Mouse (Mus musculus) left cerebral cortex, adult 11 months (tissue): ENCODE results near the gene Tdrd3.

Experiments used
- DNase-seq: peaks from one replicate; pipeline ENCODE4 v3.0.0; 2022; ENCODE audit warnings: low spot score

Tdrd3 gene

DNA sequence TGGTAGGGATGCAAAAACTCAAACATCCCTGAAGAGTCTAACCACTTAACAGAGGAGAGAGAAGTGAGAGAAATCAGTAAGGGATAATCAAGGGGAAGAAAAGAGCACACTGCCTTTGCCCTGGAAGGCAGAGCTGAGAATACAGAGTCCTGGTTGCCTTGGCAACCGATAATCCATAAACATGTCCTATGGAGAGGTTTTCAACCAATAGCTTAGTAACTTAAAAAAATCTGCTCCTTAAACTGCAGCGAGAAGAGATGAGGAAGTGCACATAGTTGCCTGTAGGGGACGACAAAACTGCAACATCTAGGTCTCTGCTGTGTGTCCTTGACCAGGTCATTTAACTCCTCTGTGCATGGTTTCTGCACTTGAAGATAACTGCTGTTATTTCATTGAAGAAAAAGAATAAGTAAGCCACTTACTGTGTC lies 150.6 kb downstream of the Tdrd3 start:
- no peak for DNase-seq

GRCm38 (mm10) chr14:87567626-87568446 lies 151.4 kb downstream of the Tdrd3 start:
- DNase-seq: no peak

DNA sequence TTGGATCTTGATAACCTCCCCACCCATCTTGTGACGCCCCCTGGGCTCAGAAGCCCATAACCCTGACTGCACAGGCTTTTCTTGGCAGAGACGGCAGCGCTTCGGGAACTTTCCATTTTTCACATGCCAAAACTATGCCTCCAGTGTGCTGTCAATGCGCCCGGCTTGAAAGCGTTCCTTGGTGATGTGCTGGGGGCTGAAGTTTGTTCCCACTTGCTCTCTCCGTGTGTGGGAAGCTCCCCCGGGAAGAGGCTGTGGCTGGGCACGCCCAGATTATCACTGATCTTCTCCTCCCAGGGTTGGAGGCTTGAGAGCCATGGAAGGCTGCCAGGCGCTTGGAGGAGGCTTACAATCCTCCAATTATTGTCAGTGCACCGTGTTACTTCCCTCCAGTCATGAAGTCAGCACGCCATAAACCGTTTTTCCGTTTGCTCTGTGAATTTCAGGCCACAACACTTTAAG lies 152.0 kb downstream of the Tdrd3 start:
- peak; percentile 36 for DNase-seq

- no peak for DNase-seq
Observed at GRCm38 (mm10) chr14:87569471-87569870, 153.0 kb downstream of the Tdrd3 start.

GRCm38 (mm10) chr14:87572453-87572852 lies 156.0 kb downstream of the Tdrd3 start:
- no peak for DNase-seq

DNA sequence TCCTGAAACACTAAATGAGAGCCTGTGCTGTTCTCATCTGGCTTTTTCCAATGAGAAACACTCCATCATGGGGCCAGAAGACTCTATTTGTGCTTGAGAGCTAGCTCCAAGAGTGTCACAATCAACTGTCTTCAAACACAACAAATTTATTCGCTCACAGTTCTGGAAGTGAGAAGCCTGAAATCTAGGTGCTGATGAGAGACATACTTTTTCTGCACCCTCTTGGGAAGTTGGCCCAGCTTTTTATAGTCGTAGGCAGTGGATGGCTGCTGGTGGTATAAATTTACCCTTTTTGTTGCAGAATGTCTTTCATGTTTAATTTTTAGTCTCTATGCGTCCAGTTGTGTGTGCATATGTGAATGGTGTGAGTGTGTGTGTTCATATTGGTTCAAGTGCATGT lies 166.2 kb downstream of the Tdrd3 start:
- DNase-seq: no peak
